Mouse (Mus musculus): ENCODE data around the gene 4930467E23Rik.
"Not testable (repeated sequence)": the region's sequence is repeated elsewhere in the genome, so short reads cannot be mapped to it uniquely, and the experiment has no call there.

- not testable (repeated sequence) for TF ChIP-seq POLR2A (IDR thresholded peaks at IDR 0.05; ENCODE audit: borderline replicate concordance, low read depth, low read length); CTCF (IDR thresholded peaks at IDR 0.05; ENCODE audit: low read depth, low read length)
Observed at GRCm38 (mm10) chr8:19783860-19784259, 54.5 kb downstream of the 4930467E23Rik start.

All from bone marrow macrophage, adult 2 months (primary cell).